Mouse (Mus musculus) liver, embryonic 13.5 days (tissue): ENCODE data around the gene Mrps9. TPM values are rescaled to one million over a fixed set of nuclear protein-coding genes. Genes with fewer than 3 reads are reported as not detected.
"Not testable (repeated sequence)": the region's sequence is repeated elsewhere in the genome, so short reads cannot be mapped to it uniquely, and the experiment has no call there.

Experiments
- ATAC-seq: fragments of 200-750 bp; cut with Nextera tagmentation; 2 replicates; pipeline ENCODE4 v1.8.0; 2017; ENCODE audit warnings: low read depth, mild to moderate bottlenecking, moderate number of reproducible peaks, moderate library complexity
- DNase-seq: peaks from one replicate; pipeline ENCODE4 v3.0.0; 2022
- H3K27ac ChIP-seq: fragments of 300-500 bp; sonication (generic); 2 replicates; pipeline ENCODE4 v1.5.1; 2015; ENCODE audit warnings: moderate library complexity, mild to moderate bottlenecking, inconsistent platforms
- H3K27me3 ChIP-seq: fragments of 300-500 bp; sonication (generic); 2 replicates; pipeline ENCODE4 v1.6.1; 2015; ENCODE audit warnings: mild to moderate bottlenecking, inconsistent platforms
- H3K36me3 ChIP-seq: fragments of 300-500 bp; sonication (generic); 2 replicates; pipeline ENCODE4 v1.6.1; 2015; ENCODE audit warnings: mild to moderate bottlenecking, inconsistent platforms
- H3K4me1 ChIP-seq: fragments of 300-500 bp; sonication (generic); replicated peaks from 2 replicates; pipeline ENCODE4 v1.6.1; 2015; ENCODE audit warnings: inconsistent platforms
- H3K4me2 ChIP-seq: fragments of 300-500 bp; sonication (generic); 2 replicates; pipeline ENCODE4 v1.6.1; 2015; ENCODE audit warnings: inconsistent platforms, mild to moderate bottlenecking, moderate library complexity
- H3K4me3 ChIP-seq: fragments of 300-500 bp; sonication (generic); replicated peaks from 2 replicates; pipeline ENCODE4 v1.5.1; 2015; ENCODE audit warnings: mild to moderate bottlenecking, inconsistent platforms
- H3K9ac ChIP-seq: fragments of 300-500 bp; sonication (generic); 2 replicates; pipeline ENCODE4 v1.6.1; 2015; ENCODE audit warnings: mild to moderate bottlenecking, inconsistent platforms
- H3K9me3 ChIP-seq: fragments of 300-500 bp; sonication (generic); replicated peaks from 2 replicates; pipeline ENCODE4 v1.6.1; 2016; ENCODE audit warnings: inconsistent platforms
- WGBS: fragments of 180-500 bp; shearing (Covaris S2); methylation state at CpG from one replicate; pipeline ENCODE4 v1.1.7; 2015; ENCODE audit not compliant: insufficient replicate concordance; 5-methylcytosine and 5-hydroxymethylcytosine counted together
- polyA plus RNA-seq: library from polyadenylated mRNA; unstranded; fragments of >200 nt; fragmentation: Nextera tagmentation; extraction: Ambion mirVana; gene quantifications from 2 replicates; pipeline ENCODE4 v1.2.1, GENCODE M21; 2015

Mrps9 gene
- polyA plus RNA-seq, 1 experiment from 2014 or later: 32.2 TPM

- WGBS: 79% methylated on average over 4 of the region's 4 CpGs
- ATAC-seq (no peak), DNase-seq (no peak)
- H3K27ac ChIP-seq: no peak overlapping the region
- H3K9me3 ChIP-seq: no peaks in the 10 kb centered on the region
- no peaks in the 10 kb centered on the region for H3K4me1 ChIP-seq
- H3K9ac ChIP-seq: no peak overlapping the region
- no peak overlapping the region for H3K4me3 ChIP-seq
- H3K4me2 ChIP-seq: no peak overlapping the region
- H3K27me3 ChIP-seq: no peaks in the 10 kb centered on the region
- no peaks in the 10 kb centered on the region for H3K36me3 ChIP-seq
Observed at GRCm38 (mm10) chr1:42876463-42877093, 25.5 kb downstream of the Mrps9 start.

- no peak overlapping the region for H3K9ac ChIP-seq
- DNase-seq: no peak
- no peaks in the 10 kb centered on the region for H3K36me3 ChIP-seq
- no peak overlapping the region for H3K4me3 ChIP-seq
- no peaks in the 10 kb centered on the region for H3K9me3 ChIP-seq
- no peak overlapping the region for H3K4me2 ChIP-seq
- H3K4me1 ChIP-seq: no peaks in the 10 kb centered on the region
- no peak overlapping the region for H3K27ac ChIP-seq
- 82% methylated on average over 10 of the region's 10 CpGs for WGBS
- H3K27me3 ChIP-seq: no peaks in the 10 kb centered on the region
- no peak for ATAC-seq
Observed at GRCm38 (mm10) chr1:42877264-42877663, 26.2 kb downstream of the Mrps9 start.

- ATAC-seq: no peak
- Histone ChIP-seq H3K9ac (no peak overlapping the region), H3K27me3 (no peaks in the 10 kb centered on the region), H3K4me1 (no peaks in the 10 kb centered on the region), H3K36me3 (no peaks in the 10 kb centered on the region), H3K4me2 (no peak overlapping the region), H3K27ac (no peak overlapping the region), H3K9me3 (no peaks in the 10 kb centered on the region), H3K4me3 (no peak overlapping the region)
- no peak for DNase-seq
- 81% methylated on average over 5 of the region's 5 CpGs for WGBS
Observed at GRCm38 (mm10) chr1:42878851-42879250, 27.8 kb downstream of the Mrps9 start.

- no peak overlapping the region for H3K27ac ChIP-seq
- H3K9ac ChIP-seq: no peak overlapping the region
- 77% methylated on average over 2 of the region's 2 CpGs for WGBS
- H3K4me2 ChIP-seq: no peak overlapping the region
- no peak for DNase-seq
- H3K4me3 ChIP-seq: no peak overlapping the region
- no peaks in the 10 kb centered on the region for H3K36me3 ChIP-seq
- no peaks in the 10 kb centered on the region for H3K9me3 ChIP-seq
- ATAC-seq: no peak
- H3K4me1 ChIP-seq: no peaks in the 10 kb centered on the region
- no peaks in the 10 kb centered on the region for H3K27me3 ChIP-seq
Observed at GRCm38 (mm10) chr1:42882258-42882657, 31.2 kb downstream of the Mrps9 start.

DNA sequence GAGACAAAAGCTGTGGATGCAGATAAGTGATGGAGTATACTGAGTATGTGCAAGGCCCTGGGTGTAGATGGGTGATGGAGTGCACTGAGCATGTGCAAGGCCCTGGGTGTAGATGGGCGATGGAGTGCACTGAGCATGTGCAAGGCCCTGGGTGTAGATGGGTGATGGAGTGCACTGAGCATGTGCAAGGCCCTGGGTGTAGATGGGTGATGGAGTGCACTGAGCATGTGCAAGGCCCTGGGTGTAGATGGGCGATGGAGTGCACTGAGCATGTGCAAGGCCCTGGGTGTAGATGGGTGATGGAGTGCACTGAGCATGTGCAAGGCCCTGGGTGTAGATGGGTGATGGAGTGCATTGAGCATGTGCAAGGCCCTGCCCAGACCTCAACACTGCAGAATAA, 32.4 kb downstream of the Mrps9 start:
- not testable (repeated sequence) for H3K4me1 ChIP-seq, DNase-seq, ATAC-seq, H3K27ac ChIP-seq, H3K36me3 ChIP-seq, H3K9ac ChIP-seq, H3K9me3 ChIP-seq, H3K4me3 ChIP-seq, H3K4me2 ChIP-seq, H3K27me3 ChIP-seq
- WGBS: 75% methylated on average over 1 of the region's 2 CpGs

DNA sequence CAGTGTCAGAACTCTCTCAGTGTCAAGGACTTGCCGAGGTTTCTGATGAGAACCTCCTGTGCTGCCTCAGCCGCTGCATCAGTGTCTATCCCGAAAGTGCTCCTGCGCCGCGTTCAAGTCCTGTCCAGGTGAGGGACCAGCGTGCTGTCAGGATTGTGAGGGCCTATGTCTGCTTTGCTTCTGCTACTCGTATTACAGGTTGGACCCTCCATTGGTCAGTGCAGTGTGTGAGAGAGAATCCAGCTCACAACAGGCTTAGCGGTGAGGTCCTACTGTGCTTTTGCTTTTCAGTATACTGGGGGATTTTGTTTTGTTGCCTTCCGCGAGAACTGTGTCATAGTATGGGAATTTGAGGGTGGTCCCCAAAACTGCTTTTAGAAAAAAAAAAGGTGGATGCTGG, 36.8 kb downstream of the Mrps9 start:
- Histone ChIP-seq H3K4me1 (no peaks in the 10 kb centered on the region), H3K27me3 (no peaks in the 10 kb centered on the region), H3K4me2 (no peak overlapping the region), H3K9me3 (no peaks in the 10 kb centered on the region), H3K4me3 (no peak overlapping the region), H3K36me3 (peaks cover 18% of the 10 kb centered on the region; the same call in 1 of the 2 replicates), H3K27ac (no peak overlapping the region), H3K9ac (no peak overlapping the region)
- ATAC-seq (no peak), DNase-seq (no peak)
- WGBS: 86% methylated on average over 11 of the region's 11 CpGs

GRCm38 (mm10) chr1:42888541-42889349, 37.7 kb downstream of the Mrps9 start:
- Histone ChIP-seq H3K4me3 (no peak overlapping the region), H3K4me1 (no peaks in the 10 kb centered on the region), H3K9ac (no peak overlapping the region), H3K27ac (no peak overlapping the region), H3K4me2 (no peak overlapping the region), H3K9me3 (no peaks in the 10 kb centered on the region), H3K27me3 (no peaks in the 10 kb centered on the region), H3K36me3 (peaks cover 18% of the 10 kb centered on the region; the same call in 1 of the 2 replicates)
- ATAC-seq (no peak), DNase-seq (no peak)
- 84% methylated on average over 22 of the region's 22 CpGs for WGBS

DNA sequence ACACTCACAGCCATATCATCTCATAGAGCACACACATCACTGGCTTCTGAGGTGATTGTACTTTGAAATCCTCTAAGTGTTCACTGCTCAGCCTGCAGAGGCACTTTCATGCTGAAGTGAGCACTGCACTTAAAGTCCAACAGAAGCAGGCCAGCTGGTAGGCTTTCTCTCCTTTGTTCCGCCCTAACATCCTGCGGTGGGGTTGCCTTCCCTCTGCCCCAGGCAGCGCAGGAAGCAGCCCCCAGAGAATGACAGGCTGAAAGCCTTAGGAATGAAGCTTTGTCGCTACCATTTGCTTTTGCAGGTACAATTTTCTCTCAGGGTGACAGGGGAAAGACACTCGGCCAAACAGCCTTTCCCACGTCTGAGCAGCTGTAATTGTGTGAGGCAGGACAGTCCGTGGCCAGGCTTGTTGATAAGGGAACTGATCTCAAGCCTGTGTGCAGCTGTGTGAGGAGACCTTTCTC, 38.4 kb downstream of the Mrps9 start:
- ATAC-seq: no peak
- H3K4me2 ChIP-seq: no peak overlapping the region
- no peaks in the 10 kb centered on the region for H3K27me3 ChIP-seq
- no peak overlapping the region for H3K9ac ChIP-seq
- DNase-seq: no peak
- H3K27ac ChIP-seq: no peak overlapping the region
- H3K4me3 ChIP-seq: no peak overlapping the region
- H3K4me1 ChIP-seq: no peaks in the 10 kb centered on the region
- no peaks in the 10 kb centered on the region for H3K9me3 ChIP-seq
- WGBS: 62% methylated on average over 7 of the region's 7 CpGs
- peaks cover 18% of the 10 kb centered on the region; the same call in 1 of the 2 replicates for H3K36me3 ChIP-seq

DNA sequence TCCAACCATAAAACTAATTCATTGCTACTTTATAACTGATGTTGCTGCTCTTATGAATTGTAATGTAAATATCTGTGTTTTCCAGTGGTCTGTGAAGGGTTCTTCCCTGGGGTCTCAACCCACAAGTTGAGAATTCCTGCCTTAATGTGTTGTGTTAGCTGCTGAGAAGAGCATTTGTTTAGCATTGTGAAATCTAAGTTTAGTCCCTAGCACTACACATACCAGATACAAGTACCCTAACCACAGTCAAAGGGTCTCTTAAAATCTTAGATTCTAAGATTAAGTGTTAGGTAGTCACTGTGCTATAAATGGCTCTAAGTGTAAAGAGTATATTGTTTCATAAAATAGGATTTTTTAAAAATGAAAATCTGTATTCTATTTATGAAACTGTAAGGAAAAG, 43.7 kb downstream of the Mrps9 start:
- Histone ChIP-seq H3K9ac (no peak overlapping the region), H3K4me3 (no peak overlapping the region), H3K36me3 (peaks cover 24% of the 10 kb centered on the region), H3K4me1 (no peaks in the 10 kb centered on the region), H3K27me3 (no peaks in the 10 kb centered on the region), H3K9me3 (no peaks in the 10 kb centered on the region), H3K4me2 (no peak overlapping the region), H3K27ac (no peak overlapping the region)
- ATAC-seq (no peak), DNase-seq (no peak)

DNA sequence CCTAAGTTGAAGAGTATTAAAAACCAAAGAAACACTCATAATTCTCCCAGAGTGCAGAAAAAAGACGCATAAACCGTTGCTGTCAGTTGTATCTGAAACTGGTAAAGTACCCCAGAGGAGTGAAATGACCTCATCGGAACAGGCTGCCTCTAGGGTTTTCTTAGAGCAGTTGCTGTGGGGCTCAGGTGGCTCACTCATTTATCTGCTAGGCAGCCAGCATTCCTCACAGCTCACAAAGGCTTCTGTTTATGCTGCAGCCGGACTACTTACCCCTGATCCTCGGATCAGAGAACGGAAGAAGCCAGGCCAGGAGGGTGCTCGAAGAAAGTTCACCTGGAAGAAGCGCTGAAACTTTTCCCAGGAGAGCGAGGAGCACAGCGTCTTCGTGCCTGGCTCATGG, 54.1 kb downstream of the Mrps9 start:
- WGBS: 81% methylated on average over 11 of the region's 11 CpGs
- H3K27me3 ChIP-seq: no peaks in the 10 kb centered on the region
- H3K9ac ChIP-seq: no peak overlapping the region
- no peaks in the 10 kb centered on the region for H3K9me3 ChIP-seq
- H3K27ac ChIP-seq: no peak overlapping the region
- H3K4me2 ChIP-seq: no peak overlapping the region
- peaks cover 20% of the 10 kb centered on the region for H3K36me3 ChIP-seq
- ATAC-seq (no peak), DNase-seq (no peak)
- H3K4me3 ChIP-seq: no peak overlapping the region
- no peaks in the 10 kb centered on the region for H3K4me1 ChIP-seq

- Histone ChIP-seq H3K36me3 (peaks cover 7% of the 10 kb centered on the region), H3K9me3 (no peaks in the 10 kb centered on the region), H3K9ac (no peak overlapping the region), H3K27me3 (no peaks in the 10 kb centered on the region), H3K4me1 (no peaks in the 10 kb centered on the region), H3K4me3 (no peak overlapping the region), H3K4me2 (no peak overlapping the region), H3K27ac (no peak overlapping the region)
- DNase-seq (no peak), ATAC-seq (no peak)
- 80% methylated on average over 7 of the region's 7 CpGs for WGBS
Observed at GRCm38 (mm10) chr1:42906696-42907095, 55.7 kb downstream of the Mrps9 start.

- H3K9ac ChIP-seq: no peak overlapping the region
- H3K4me2 ChIP-seq: no peak overlapping the region
- H3K4me1 ChIP-seq: no peaks in the 10 kb centered on the region
- no peak overlapping the region for H3K4me3 ChIP-seq
- no peak for DNase-seq
- no peak for ATAC-seq
- 66% methylated on average over 4 of the region's 4 CpGs for WGBS
- no peaks in the 10 kb centered on the region for H3K27me3 ChIP-seq
- H3K27ac ChIP-seq: no peak overlapping the region
- H3K9me3 ChIP-seq: no peaks in the 10 kb centered on the region
- peaks cover 7% of the 10 kb centered on the region for H3K36me3 ChIP-seq
Observed at GRCm38 (mm10) chr1:42907153-42907552, 56.1 kb downstream of the Mrps9 start.
